Mouse (Mus musculus): Measurements from ENCODE around the gene Retreg3. TPM values are rescaled to one million over a fixed set of nuclear protein-coding genes. Genes with fewer than 3 reads are reported as not detected.

The Retreg3 gene
- polyA plus RNA-seq, 1 experiment from 2014 or later, result 22.2 TPM

DNA sequence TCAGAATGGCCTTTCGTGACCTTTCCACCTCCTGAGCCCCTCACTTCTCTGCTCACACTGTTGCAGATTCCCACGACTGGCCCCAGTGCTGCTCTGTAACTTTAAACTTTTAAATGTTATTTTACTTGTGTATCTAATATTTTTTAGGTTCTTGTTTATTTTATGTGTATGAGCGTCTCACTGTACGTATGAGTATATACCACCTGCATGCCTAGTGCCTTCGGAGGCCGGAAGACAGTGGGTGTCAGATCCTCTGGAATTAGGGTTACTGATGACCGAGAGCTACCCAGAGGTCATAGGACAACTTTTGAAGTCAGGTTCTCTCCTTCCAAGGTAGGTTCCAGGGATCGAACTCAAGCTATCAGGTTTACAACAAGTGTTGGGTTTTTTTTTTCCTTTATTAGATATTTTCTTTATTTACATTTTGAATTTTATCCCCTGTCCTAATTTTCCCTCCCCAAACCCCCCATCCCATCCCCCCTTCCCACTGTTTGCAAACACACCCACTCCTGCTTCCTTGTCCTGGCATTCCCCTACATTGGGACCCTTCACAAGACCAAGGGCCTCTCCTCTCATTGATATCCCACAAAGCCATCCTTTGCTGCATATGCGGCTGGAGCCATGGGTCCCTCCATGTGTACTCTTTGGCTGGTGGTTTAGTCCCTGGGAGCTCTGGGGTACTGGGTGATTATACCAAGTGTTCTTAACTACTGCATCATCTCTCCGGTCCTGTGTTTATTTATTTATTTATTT lies 22.7 kb upstream of the Retreg3 start:
- no peak overlapping the region for H3K9ac ChIP-seq
- no peak overlapping the region for H3K4me3 ChIP-seq
- no peak overlapping the region for H3K4me2 ChIP-seq (replicated peaks)
- H3K9me3 ChIP-seq, result no peaks in the 10 kb centered on the region
- H3K4me1 ChIP-seq, result peaks cover 15% of the 10 kb centered on the region; the same call in 1 of the 2 replicates
- no peak overlapping the region for H3K27ac ChIP-seq
- peaks cover 8% of the 10 kb centered on the region; the same call in 1 of the 2 replicates for H3K27me3 ChIP-seq (replicated peaks)
- H3K36me3 ChIP-seq, result no peaks in the 10 kb centered on the region
- WGBS, result 87% methylated on average over 10 of the region's 10 CpGs
- no peak for ATAC-seq (ENCODE audit: low FRiP score, low read depth)

DNA sequence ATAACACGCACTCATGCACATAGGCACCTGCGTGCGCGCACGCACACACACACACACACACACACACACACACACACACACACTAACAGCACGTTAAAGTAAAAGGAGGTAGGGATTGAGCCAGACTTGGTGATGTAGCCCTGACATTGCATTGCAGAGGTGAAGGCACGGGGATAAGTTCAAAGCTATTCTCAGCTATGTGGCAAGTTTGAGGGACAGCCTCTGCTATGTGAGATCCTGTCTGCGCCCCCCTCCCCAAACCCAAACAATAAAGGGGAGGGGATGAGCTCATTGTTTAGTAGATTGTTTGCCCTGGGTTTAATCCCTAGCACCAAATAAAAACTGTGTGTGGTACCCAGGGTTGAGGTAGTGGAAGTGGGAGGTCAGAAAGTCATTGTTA lies 21.4 kb upstream of the Retreg3 start:
- no peak overlapping the region for H3K4me3 ChIP-seq
- no peak overlapping the region for H3K9ac ChIP-seq
- no peak overlapping the region for H3K27ac ChIP-seq
- no peaks in the 10 kb centered on the region for H3K36me3 ChIP-seq
- no peaks in the 10 kb centered on the region for H3K9me3 ChIP-seq
- H3K27me3 ChIP-seq (replicated peaks), result peaks cover 8% of the 10 kb centered on the region; the same call in 1 of the 2 replicates
- ATAC-seq (ENCODE audit: low FRiP score, low read depth), result no peak
- no peak overlapping the region for H3K4me2 ChIP-seq (replicated peaks)
- WGBS, result 85% methylated on average over 8 of the region's 8 CpGs
- peaks cover 15% of the 10 kb centered on the region; the same call in 1 of the 2 replicates for H3K4me1 ChIP-seq

DNA sequence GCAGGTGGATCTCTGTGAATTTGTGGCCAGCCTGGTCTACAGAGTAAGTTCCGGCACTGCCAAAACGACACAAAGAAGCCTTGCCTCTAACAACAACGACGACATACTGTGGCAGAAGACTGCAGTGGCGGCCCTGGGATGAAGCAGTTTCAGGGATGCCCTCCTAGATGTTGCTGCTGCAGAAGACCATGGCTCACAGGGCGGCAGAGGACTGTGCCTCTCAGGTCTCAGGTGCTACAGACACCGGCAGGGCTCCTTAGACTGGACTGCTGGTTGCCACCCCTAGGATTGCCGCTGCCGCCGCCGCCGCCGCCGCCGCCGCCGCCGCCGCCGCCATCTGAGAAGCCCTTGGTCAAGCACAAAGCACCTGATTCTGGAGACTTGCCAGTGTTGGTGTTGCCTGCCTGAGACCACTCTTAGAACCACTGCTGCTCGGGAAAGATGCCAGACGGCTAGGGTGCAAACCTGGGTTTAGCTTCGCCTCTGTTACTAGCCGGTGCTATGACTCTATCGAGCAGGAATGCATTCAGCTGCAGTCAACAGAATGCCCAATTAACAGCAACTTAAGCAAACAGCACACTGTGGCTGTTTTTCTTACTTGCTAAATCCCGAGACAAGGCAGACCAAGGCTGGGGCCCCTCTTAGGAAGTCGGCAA lies 20.6 kb upstream of the Retreg3 start:
- H3K27ac ChIP-seq, result no peak overlapping the region
- peak overlapping the region; percentile 55 for H3K4me2 ChIP-seq (replicated peaks)
- H3K27me3 ChIP-seq (replicated peaks), result peaks cover 8% of the 10 kb centered on the region; the same call in 1 of the 2 replicates
- H3K9ac ChIP-seq, result 0 out of 2 replicates have a peak overlapping the region, but pooled peaks have one; percentile 29
- 51% methylated on average over 27 of the region's 27 CpGs for WGBS
- no peak for ATAC-seq (ENCODE audit: low FRiP score, low read depth)
- peak overlapping the region; percentile 20; the same call in 1 of the 2 replicates for H3K4me3 ChIP-seq
- no peaks in the 10 kb centered on the region for H3K9me3 ChIP-seq
- no peaks in the 10 kb centered on the region for H3K36me3 ChIP-seq
- peaks cover 15% of the 10 kb centered on the region; the same call in 1 of the 2 replicates for H3K4me1 ChIP-seq

DNA sequence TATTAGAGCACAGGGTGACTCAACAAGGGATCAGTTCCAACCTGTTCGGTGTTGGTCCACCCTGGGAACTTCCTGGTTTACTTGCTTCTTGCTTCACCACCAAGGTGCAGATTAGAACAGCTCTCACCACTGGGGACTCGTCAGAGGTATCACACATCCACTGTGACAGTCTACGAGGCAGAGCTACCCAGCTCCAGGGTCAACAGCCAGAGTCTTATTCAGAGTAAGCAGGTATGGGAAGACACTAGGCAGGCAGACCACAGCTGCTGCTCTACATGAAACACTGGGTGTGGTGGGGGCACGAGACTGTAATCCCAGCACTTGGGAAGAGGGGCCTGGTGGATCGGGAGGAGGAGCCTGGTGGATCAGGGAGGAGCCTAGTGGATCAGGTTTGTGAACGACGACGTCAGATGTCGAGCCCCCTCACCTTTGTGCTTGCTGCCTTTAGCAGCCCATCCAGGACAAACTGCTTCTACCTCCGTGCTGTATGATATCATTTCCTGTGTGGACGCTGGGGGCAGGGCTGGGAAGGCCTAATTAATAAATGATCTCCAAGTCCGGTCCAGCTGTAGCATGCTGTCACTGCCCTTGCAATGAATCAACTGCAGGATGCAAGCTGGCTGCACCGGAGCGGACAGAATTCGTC lies 19.0 kb upstream of the Retreg3 start:
- Histone ChIP-seq H3K9ac (no peak overlapping the region), H3K4me2 (replicated peaks) (peak overlapping the region; percentile 44), H3K27ac (no peak overlapping the region), H3K36me3 (no peaks in the 10 kb centered on the region), H3K27me3 (replicated peaks) (peaks cover 8% of the 10 kb centered on the region; the same call in 1 of the 2 replicates), H3K4me3 (no peak overlapping the region), H3K9me3 (no peaks in the 10 kb centered on the region), H3K4me1 (peaks cover 12% of the 10 kb centered on the region; the same call in 1 of the 2 replicates)
- 24% methylated on average over 15 of the region's 15 CpGs for WGBS
- ATAC-seq (ENCODE audit: low FRiP score, low read depth), result peak; percentile 58

DNA sequence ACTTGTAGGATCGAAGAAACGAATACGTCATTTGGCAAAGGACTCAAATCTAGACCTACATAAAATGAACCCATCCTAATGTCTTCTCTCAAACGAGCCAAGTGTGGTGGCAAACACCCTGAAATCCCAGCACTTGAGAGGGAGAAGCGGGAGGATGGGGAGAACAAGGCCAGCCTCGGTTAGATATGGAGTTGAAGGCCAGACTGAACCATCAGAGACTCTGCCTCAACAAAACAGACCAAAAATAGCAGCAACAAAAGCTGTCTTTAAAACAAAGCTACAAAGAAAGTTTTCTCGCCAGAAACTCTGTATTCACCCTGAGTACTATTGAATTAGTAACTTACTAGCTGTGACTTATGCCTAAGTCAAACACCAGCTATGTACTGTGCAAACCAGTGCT lies 17.3 kb upstream of the Retreg3 start:
- 75% methylated on average over 7 of the region's 7 CpGs for WGBS
- ATAC-seq (ENCODE audit: low FRiP score, low read depth), result no peak

DNA sequence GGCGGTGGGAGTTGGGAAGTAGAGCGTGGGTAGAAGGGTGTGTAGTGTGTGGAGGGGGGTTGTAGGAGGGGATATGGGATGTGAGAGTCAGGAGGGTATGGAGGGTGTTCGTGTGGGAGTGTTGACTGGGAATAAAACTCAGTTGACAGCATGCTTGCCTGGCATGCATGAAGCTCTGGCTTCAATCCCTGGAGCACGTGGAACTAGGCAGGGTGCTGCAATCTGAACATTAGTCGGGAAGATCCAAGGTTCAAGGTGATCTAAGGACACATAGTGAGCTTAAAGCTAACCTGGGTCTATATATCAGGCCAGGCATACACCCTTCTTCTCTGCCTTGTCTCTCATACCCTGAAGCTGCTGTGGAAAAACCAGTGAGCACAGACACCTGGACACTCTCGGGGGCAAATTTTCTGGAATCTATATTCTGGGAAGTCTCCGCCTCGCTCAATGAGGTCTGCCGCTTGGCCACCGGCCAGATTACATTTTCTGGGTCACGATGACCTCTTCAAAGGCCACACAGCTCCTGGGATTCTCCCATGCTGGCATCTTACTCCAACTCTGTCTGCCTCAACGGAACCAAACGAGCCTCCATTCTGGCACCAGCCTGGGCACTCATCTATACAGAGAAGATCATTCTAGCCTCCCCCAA lies 14.6 kb upstream of the Retreg3 start:
- no peak overlapping the region for H3K4me3 ChIP-seq
- no peak overlapping the region for H3K4me2 ChIP-seq (replicated peaks)
- ATAC-seq (ENCODE audit: low FRiP score, low read depth), result no peak
- no peak overlapping the region for H3K9ac ChIP-seq
- WGBS, result 85% methylated on average over 13 of the region's 13 CpGs
- H3K9me3 ChIP-seq, result no peaks in the 10 kb centered on the region
- no peaks in the 10 kb centered on the region for H3K27me3 ChIP-seq (replicated peaks)
- no peaks in the 10 kb centered on the region for H3K36me3 ChIP-seq
- no peak overlapping the region for H3K27ac ChIP-seq
- peaks cover 8% of the 10 kb centered on the region; the same call in 1 of the 2 replicates for H3K4me1 ChIP-seq

More for the DNA sequence above, 17.3 kb upstream of the Retreg3 start:
- Histone ChIP-seq H3K4me1 (peaks cover 9% of the 10 kb centered on the region; the same call in 1 of the 2 replicates), H3K4me3 (no peak overlapping the region), H3K9ac (no peak overlapping the region), H3K27ac (no peak overlapping the region), H3K4me2 (replicated peaks) (no peak overlapping the region), H3K27me3 (replicated peaks) (peaks cover 8% of the 10 kb centered on the region; the same call in 1 of the 2 replicates), H3K9me3 (no peaks in the 10 kb centered on the region), H3K36me3 (no peaks in the 10 kb centered on the region)

DNA sequence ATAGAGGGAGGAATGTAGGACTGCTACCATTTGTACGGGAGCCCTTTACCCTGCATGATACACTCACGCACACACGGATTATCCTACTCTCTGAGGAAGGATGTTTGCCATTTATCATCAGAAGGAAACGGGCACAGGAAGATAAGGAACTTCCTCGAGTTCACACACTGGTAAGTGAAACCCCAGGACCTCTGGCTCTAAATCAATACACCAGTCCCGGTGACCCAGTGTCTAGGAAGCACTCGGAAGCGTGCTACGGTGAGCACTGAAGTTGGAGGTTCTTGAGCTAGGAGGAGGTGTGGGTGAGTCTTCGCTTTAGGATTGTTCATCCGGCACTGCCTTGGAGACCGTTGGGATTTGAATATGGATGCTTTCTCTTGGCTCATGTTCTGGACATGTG lies 13.3 kb upstream of the Retreg3 start:
- no peak for ATAC-seq (ENCODE audit: low FRiP score, low read depth)
- H3K27ac ChIP-seq, result no peak overlapping the region
- no peaks in the 10 kb centered on the region for H3K9me3 ChIP-seq
- no peak overlapping the region for H3K4me3 ChIP-seq
- no peaks in the 10 kb centered on the region for H3K36me3 ChIP-seq
- no peak overlapping the region for H3K4me2 ChIP-seq (replicated peaks)
- H3K9ac ChIP-seq, result no peak overlapping the region
- 0 out of 2 replicates have a peak, but pooled peaks cover 3% of the 10 kb centered on the region for H3K4me1 ChIP-seq
- WGBS, result 82% methylated on average over 12 of the region's 12 CpGs
- H3K27me3 ChIP-seq (replicated peaks), result no peaks in the 10 kb centered on the region

DNA sequence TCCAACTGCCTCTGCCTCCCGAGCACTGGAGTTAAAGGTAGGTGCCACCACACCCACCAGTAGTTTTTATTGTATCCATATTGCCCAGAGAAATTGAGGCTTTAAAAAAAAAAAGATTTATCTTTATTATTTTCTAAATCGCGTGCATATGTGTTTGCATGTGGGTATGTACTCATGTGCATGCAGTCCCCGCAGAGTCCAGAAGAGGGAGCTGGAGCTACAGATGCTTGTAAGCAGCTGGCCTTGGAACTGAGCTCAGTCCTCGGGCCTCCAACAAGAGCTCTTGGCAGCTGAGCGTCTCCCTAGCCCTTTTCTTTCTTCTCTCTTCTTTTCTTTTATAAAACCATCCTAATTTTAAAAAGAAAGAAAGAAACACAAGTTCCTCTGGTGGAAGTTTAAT lies 12.0 kb upstream of the Retreg3 start:
- WGBS, result 91% methylated on average over 6 of the region's 6 CpGs
- Histone ChIP-seq H3K36me3 (peaks cover 7% of the 10 kb centered on the region), H3K27ac (no peak overlapping the region), H3K4me1 (0 out of 2 replicates have a peak, but pooled peaks cover 3% of the 10 kb centered on the region), H3K9ac (no peak overlapping the region), H3K27me3 (replicated peaks) (no peaks in the 10 kb centered on the region), H3K9me3 (no peaks in the 10 kb centered on the region), H3K4me2 (replicated peaks) (no peak overlapping the region), H3K4me3 (no peak overlapping the region)
- no peak for ATAC-seq (ENCODE audit: low FRiP score, low read depth)

DNA sequence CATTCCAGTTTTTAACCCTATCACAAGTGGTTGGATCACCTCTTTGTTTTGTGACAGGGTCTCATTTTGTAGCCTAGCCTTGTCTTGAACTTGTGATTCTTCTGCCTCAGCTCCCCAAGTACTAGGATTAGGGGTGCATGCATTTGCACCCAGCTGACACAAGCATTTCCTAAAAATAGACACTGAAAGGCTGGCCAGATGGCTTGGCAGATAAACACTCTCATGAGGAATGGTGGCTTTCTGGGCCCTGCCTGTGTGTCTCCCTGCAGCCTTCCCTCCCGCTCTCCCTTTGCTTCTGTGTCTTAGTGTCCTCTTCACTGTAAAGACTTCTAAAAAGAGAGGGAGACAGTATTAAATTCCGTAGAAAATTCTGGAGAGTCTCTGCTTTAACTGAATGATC lies 11.5 kb upstream of the Retreg3 start:
- Histone ChIP-seq H3K4me1 (0 out of 2 replicates have a peak, but pooled peaks cover 3% of the 10 kb centered on the region), H3K27ac (no peak overlapping the region), H3K9me3 (no peaks in the 10 kb centered on the region), H3K4me2 (replicated peaks) (no peak overlapping the region), H3K36me3 (peaks cover 12% of the 10 kb centered on the region), H3K27me3 (replicated peaks) (no peaks in the 10 kb centered on the region), H3K4me3 (no peak overlapping the region), H3K9ac (no peak overlapping the region)
- ATAC-seq (ENCODE audit: low FRiP score, low read depth), result no peak
- 96% methylated on average over 2 of the region's 2 CpGs for WGBS

DNA sequence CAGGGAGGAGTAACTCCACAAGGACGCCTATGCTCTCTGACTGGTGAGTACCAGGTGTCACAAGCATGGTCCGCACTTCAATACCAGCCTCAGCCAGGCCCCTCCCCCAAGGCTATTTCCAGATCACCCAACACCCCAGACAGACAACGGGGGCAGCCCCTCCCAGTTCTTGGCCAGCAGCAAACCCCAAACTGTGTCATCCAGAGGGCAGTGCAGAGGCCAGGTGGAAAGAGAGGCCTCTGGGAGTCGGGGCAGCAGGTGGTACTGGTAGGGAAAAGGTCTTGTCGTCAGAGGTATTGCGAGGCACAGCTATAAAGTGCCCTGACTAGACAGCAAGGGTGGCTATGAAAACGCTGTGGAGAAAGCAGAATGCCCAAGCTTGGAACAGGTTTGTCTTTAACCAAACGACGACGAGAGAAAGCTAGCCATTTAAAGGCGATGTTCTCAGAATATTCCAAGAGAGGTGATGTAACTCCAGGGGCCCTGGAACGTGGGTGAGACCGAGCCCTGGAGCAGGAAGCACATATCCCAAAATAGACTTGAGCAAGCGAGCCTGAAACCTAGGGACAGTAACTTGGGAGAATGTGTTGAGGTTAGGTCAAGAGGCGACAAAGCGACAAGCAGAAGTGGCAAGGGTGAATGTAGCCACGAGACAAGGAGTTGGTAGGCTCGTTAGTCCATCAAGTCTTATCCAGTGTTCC lies 10.5 kb upstream of the Retreg3 start:
- no peaks in the 10 kb centered on the region for H3K27me3 ChIP-seq (replicated peaks)
- WGBS, result 51% methylated on average over 18 of the region's 18 CpGs
- no peak overlapping the region for H3K9ac ChIP-seq
- H3K4me3 ChIP-seq, result no peak overlapping the region
- H3K36me3 ChIP-seq, result peaks cover 22% of the 10 kb centered on the region
- no peak overlapping the region for H3K27ac ChIP-seq
- 0 out of 2 replicates have a peak, but pooled peaks cover 3% of the 10 kb centered on the region for H3K4me1 ChIP-seq
- H3K9me3 ChIP-seq, result no peaks in the 10 kb centered on the region
- no peak overlapping the region for H3K4me2 ChIP-seq (replicated peaks)
- no peak for ATAC-seq (ENCODE audit: low FRiP score, low read depth)

DNA sequence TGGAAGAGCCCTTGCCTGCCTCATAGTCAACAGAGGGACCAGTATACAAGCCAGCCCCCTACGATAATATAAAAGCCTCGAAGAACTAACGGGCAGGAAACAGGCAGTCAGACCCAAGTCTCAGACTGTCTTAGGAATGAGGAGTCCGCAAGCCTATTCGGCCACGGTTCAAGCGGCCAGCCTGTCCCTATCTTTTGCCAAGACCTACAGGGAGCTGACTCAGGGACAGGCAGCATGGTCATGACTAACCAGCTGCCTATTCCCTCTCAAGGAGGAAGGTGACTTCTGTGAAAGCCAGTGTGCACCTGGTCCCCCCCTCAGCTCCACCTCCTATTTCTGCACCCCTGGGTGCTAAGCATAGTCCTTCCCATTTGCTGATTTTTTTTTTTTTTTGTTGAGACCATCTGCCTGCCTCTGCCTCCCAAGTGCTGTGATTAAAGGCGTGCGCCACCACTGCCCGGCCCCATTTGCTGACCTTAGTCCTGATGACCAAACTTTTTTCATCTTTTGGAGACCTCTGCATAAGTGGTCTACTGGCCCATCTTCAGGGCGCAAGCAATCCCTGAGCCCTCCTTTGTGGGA lies 9.4 kb upstream of the Retreg3 start:
- 92% methylated on average over 11 of the region's 11 CpGs for WGBS
- Histone ChIP-seq H3K27ac (no peak overlapping the region), H3K4me1 (0 out of 2 replicates have a peak, but pooled peaks cover 3% of the 10 kb centered on the region), H3K9ac (no peak overlapping the region), H3K4me2 (replicated peaks) (no peak overlapping the region), H3K9me3 (no peaks in the 10 kb centered on the region), H3K4me3 (no peak overlapping the region), H3K36me3 (peaks cover 29% of the 10 kb centered on the region), H3K27me3 (replicated peaks) (no peaks in the 10 kb centered on the region)
- ATAC-seq (ENCODE audit: low FRiP score, low read depth), result no peak

Data from neural tube, embryonic 12.5 days (tissue).